Mouse (Mus musculus): ENCODE measurements around the gene Atp6v1g2. TPM values are rescaled to one million over a fixed set of nuclear protein-coding genes. Genes with fewer than 3 reads are reported as not detected.
"Not testable (repeated sequence)": the region's sequence is repeated elsewhere in the genome, so short reads cannot be mapped to it uniquely, and the experiment has no call there.

Atp6v1g2 gene
- total and polyA plus RNA-seq, 3 experiments: 5.6 to 7.2 (median 5.7) TPM

DNA sequence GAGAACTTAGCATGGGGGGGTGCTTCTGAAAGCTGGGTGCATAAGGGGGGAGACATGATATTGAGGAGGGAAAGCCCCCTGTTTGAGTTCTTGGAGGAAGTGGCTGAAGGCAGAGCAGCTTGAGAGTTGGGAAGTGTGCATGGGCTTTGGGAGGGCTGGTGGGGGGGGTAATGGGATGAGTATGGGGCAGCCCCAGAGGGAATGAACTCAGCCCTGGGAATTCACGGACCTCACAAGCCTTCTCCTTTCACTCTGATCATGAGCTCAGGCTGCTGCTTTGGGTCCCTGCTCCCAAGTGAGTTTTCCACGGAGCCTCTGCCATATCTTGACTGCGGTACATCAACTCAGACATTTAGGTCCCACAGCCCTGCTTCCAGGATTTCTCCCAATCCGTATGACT is 31.0 kb upstream of the Atp6v1g2 start:
- no peak for DNase-seq

DNA sequence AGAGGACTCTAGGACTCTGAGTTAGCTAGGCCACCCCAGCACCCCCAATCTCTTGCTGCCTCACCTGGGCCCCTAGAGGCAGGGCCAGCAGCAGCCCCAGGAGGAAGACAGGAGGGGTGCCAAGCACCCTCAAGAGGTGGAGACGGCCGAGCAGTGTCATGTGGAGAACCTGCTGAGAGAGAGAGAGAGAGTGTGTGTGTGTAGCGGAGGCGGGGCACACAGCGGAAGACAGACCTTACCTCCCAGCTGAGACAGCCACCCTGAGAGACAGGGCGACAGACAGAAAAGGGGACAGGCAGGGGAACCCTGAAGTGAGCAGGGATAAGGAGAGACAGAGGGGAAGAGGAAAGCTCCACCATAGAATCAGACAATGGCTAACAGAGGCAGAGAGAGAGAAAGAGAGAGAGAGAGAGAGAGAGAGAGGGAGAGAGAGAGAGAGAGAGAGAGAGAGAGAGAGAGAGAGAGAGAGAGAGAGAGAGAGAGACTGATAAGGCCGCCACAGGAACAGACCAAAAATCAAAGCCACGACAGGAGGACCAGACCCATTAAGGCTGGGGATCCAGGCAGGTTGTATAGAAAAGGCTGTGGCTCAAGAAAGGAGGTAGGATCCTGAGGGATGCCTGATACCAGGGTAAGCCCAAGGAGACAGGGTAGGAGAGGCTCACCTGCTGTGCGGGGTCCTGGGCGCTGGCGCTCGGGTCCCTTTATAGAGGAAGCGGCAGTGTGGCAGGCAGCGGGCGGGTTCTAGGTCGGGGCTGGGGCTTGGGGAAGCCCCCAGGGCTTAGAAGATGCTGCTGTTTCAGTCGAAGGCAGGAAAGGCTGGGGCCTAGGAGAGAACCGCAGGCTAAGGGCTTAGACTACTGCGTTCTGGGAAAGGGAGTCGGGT is 28.7 kb upstream of the Atp6v1g2 start, which contains the start of gene Lta:
TSS of gene Lta (minus strand) at position 858 of the 886 bp plus-strand sequence.
- DNase-seq: no peak

DNA sequence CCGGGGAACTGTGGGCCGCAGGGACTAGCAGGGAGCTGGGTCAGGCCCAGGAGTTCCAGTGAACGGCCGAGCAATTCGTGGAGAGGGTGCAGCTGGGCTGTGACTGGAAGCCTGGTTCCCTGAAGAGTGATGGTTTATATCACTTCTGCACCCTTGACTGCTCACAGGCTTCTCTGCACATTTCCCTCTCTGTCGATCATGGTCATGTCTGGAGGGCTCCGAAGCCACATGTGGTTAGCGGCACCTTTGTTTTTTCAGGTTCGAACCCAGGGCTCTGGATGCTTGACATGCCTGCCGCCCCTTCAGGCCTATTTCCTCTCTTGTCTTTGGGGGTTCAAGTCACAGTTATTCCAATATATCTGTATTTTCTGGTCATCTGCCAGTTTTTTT is 28.1 kb upstream of the Atp6v1g2 start:
- DNase-seq: no peak

DNA sequence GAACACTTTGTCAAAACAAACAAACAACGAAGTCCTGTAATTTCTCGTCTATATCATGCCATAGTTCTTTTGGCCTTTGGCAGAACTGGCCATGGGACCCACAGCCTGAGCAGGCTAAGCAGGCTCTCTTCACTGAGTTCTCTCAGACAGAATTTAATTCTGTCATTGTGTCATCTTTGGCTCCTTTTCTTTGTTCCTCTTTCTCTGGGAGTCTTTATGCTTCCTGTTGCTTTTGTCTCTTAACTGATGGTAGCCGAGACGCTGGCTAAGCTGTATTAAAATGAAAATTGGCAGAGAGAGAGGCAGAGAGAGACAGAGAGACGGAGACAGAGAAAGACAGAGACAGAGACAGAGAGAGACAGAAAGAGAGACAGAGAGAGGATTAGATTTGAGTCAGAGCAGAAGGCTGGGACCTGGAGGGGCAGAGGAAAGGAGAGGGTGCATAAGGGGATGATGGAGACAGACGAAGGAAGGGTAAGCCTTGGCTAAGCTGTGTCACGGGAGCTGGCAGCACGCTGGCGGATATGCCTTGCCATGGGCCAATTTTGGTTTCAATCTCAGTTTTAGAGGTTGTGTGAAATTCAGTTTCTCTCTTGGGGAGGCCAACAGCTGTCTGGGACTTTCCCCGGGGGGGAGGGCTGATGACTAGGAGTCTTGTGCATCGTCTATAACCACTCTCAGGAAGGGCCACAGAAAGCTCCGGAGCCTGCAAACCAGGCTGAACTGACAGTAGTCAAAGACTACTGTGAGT is 23.5 kb upstream of the Atp6v1g2 start:
- DNase-seq: no peak

DNA sequence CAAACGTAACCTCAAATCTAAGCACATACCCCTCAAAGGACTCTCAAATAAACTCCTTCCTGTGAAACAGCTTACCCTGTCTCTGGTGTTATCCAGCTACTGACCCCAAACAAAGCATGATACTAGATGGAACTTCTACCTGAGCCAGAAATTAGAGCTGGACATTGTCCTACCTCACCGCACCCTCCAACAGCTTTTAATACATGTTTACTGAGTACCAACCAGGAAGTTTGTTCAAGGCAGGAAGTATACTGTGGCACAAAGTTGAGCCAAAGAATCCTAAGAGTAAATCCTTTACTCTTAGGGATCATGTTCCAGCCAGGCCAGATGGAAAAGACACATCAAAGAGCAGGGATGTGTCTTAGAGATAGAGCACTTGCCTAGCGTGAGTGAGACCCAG is 22.9 kb upstream of the Atp6v1g2 start:
- no peak for DNase-seq

DNA sequence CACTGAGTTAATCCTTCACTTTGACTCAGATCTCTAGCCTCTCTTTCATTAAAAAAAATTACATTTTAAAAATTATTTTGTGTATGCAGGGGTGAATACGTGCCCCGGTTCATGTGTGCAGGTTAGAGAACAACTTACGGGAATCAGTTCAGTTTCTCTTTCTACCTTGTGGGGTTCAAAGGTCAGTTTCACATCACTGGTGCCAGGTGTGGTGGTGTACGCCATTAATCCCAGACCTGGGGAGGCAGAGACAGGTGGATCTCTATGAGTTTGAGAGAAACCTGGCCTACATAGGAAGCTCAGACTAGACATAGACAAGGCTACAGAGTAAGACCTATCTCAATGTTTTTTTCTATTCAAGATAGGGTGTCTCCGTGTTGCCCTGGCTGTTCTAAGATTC is 20.4 kb upstream of the Atp6v1g2 start:
- DNase-seq: no peak

DNA sequence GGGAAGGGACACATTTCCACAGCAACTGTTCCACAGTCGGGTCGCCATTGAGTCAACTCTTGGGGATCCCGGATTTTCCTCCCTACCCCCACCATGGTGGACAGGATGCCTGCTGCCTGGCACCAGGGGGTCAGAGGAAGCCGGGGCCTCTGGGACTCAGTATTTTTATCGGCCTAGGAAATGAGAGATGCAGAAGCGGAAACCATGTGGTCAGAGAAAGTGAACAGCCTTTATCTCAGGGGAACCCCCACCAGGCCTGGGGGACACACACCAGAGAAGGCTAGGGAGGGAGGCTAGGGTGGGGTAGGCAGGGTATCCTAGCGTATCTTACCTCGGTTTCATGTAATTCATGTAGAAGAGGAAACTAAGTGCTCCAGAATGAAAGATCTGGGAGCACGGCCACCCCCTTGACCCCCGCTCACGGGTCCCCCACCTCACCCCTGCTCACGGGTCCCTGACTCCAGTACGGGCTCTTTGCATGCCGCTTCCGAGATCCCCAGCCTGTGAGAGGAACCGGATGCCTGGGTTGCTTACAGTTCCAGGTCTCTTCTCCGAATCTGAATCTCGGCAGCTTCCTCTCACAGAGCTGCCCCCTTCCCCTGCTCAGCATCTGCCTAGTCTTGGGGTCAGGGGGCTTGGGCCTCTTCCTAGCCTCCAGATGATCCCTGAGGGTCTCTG is 14.8 kb upstream of the Atp6v1g2 start:
- peak; percentile 57 for DNase-seq

DNA sequence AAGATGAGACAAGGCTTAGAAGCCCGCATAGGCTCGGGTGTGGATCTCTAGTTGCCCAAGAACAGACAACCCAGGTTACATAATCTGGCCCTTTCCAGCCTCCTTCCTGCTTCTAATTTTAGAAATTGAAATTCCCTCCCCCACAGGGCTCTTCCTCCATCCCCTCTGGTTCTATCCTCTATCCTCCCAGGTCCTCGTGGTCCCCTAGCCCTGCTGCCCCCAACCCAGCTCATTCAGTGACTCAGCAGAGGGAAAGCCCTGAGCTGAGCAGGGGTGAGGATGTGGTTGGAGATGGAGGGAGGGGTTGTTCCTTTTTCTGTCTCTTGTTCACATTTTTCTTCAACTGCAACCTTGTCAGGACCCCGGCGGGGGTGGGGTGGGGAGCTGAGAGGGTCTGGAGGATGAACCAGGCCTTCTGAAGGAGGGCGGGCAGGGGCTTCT is 13.8 kb upstream of the Atp6v1g2 start:
- DNase-seq: no peak

DNA sequence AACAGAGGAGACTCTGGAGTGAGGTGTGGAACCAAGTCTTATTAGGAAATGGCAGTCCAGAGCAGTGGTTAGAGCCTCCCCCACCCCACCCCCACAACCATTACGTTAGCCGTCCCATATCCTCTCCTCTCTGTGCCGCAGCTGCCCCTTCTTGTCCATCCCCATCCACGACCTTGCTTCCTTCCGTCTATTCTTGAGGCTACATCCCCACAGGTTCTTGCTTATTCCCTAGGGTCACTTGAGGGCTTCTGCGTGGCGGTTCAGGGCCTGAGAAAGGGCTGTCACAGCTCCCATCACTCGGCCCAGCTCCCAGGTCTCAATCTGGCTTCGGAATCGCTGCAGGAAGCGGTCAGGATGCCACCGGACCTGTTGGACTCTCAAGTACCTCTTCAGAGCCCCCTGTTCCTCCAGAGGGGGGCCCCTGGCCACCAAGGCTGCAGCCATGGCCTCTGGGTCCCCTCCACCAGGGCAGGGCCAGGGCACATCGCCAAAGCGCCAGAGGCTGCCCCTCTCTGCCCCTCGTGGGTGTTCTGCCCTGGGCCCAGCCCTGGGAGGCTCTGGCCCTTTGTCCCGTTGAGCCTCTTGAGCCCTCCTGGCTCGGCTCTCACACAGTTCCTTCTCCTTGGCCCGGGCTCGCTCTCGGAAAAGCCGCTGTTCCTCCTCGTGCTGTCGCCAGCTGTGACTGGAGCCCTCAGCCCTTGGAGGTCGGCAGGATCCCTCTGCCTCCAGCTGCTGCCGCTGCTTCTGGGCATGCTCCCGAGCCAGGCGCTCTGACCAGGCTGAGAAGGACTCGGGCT is 13.1 kb upstream of the Atp6v1g2 start, which contains the start of gene Gm16181:
TSS of gene Gm16181 (plus strand) at position 679 of the 797 bp plus-strand sequence.
- DNase-seq: no peak

DNA sequence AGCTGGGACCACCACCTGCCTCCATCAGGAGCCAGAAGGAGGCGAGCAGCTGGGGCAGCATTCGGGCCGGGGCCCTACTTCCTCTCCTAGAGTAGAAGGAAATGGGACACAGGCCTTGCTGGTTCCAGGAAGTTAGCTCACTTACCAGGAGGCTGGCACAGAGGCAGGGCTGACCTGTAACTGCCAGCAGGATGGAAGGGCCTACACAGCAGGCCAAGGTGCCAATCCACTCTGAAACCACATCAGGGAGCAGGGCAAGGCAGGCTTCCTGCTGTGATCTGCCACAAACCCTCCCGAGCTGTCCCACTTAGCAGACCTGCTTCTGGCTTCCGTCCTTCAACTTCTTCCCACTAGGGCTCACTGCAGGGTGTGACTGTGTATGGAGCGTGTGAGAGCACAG is 11.2 kb upstream of the Atp6v1g2 start:
- peak; percentile 29 for DNase-seq

DNA sequence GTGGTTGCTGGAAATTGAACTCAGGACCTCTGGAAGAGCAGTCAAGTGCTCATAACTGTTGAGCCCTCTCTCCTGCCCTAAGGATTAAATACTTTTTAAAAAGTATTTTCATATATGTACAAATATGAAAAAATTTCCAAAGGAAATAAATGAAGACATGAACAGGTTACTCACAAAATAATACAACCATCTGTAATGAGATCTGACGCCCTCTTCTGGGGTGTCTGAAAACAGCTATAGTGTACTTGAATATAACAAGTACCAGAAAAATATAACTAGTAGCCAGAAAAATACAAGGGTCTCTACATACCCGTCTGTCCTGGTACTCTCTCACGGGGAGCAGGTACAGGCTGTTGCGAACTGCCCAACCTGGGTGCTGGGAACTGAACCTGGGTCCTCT is 8.8 kb upstream of the Atp6v1g2 start:
- no peak for DNase-seq

DNA sequence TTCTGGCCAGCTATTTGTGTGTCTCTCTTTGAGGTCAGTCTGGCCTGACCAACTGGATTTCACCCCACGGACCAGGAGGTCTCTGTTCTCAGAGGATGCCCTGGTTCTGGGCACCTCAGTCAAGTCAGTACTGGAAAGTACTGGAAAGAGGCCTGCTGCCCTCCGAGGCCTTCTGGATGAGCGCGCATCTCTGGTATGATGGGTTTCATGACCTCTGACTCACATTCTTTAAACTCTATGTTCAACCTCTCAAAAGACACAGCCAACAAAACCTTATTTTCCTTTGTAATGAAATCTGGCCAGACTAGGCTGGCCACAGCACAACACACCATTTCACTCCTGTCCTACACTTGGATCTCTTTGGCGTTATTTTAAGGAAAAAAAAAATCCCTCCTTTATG is 8.0 kb upstream of the Atp6v1g2 start:
- peak; percentile 29 for DNase-seq

DNA sequence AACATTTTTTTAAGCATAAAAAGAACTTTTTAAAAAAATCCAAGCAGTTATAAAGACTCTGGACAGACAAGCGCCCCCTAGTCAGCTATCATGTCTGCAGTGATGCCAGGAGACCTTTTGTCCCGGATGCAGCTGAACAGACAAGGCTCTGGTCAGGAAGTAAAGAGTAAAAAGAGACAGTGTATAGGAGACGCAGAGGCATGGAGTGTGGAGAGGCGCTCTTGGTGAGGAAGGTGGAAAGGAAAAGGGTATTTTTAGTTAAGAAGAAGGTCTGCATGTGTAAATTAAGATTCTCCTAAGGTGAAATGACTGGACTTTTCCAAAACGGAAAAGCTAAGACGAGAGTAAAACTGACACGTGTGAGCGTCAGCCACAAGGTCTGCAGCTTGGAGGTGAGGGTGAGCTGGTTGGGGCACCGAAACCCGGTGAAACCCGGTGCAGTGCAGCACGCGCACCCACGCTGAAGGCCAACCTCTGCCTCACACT is 6.9 kb upstream of the Atp6v1g2 start:
- no peak for DNase-seq

DNA sequence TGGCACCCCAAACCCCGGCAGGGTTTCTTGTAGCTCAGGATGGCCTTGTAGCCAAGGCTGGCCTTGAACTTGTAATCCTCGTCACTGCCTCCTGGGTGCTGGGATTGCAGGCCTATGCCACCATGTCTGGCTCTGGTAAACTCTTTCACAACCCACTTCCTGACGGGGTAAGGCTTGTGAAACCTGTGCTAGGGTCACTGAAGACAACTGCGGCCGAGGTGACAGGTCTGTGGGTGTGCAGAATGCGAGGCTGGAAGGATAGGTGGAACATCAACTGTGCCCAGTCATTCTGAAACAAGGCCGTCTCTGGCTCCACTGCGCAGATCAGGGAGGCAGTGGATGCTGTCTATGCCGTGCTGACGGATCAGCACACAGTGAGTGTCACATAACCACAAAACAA is 2.4 kb upstream of the Atp6v1g2 start:
- peak; percentile 61 for DNase-seq

DNA sequence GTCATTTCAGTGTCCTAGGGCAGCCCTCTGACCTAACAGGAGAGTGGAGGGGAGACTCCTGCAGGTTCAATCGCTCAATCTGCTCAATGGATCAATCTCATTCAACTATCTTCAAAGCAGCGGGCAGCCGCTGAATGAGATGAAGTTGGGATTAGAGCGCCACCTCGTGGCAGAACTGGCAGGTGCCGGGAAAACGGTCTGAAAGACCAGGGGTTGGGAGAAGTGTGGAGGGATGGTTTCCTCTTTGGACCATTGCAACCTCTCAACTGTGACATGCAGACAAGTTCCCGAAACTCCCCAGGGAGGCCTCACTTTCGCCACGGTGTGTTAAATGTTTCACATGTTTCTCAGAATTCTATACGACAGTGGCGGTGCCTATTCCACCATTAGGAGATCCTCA is 1.4 kb upstream of the Atp6v1g2 start:
- peak; percentile 86 for DNase-seq

DNA sequence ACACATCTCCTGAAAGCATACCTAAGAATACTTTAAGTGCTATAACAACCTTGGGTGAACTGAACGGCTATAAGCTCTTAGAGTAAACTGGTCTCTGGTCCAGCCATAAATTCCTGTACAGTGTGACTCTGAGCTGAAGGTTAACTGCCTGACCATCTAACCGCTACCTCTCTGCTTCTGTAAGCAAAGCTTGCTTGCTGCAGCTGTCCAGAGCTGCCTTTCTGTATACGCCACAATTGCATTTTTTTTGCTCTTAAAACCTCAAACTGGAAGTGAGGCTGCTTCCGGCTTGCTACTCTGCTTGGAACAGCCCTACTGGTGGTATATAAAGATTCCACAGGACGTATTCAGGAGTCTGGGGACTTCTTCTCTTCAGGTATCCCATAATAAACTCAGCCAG is 801 bp upstream of the Atp6v1g2 start:
- DNase-seq: no peak

DNA sequence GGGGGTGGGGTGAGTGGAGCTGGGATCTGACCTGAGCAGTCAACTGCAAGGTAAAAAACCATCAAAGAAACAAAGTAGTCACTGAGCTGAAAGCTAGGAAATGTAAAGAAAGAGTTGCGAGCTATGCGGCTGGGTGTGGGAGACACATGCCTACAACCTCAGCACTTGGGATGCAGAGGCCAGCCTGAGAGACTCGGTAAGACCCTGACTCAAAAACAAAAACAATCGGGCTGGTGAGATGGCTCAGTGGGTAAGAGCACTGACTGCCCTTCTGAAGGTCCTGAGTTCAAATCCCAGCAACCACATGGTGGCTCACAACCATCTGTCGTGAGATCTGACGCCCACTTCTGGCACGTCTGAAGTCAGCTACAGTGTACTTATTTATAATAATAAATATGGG is 630 bp downstream of the Atp6v1g2 start:
- not testable (repeated sequence) for DNase-seq

DNA sequence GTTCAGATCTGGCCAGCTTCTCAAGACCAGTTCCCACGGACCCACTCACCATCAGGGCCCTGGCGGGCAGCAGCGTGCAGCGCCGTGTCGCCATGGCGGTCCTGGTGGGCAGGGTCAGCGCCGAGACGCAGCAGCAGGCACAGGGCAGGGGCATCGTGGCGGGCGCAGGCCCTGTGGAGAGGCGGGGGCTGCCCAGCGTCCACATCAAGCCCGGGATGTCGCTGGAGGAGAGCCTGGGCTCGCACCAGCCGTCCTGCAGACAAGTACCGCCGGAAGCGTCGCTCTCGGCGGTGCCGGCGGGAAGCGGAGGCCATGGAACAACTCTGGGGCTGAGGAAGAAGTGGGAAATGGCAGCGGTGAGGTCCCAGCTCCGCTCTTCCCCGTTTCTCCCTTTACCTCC is 1.4 kb downstream of the Atp6v1g2 start:
- DNase-seq: peak; percentile 73

DNA sequence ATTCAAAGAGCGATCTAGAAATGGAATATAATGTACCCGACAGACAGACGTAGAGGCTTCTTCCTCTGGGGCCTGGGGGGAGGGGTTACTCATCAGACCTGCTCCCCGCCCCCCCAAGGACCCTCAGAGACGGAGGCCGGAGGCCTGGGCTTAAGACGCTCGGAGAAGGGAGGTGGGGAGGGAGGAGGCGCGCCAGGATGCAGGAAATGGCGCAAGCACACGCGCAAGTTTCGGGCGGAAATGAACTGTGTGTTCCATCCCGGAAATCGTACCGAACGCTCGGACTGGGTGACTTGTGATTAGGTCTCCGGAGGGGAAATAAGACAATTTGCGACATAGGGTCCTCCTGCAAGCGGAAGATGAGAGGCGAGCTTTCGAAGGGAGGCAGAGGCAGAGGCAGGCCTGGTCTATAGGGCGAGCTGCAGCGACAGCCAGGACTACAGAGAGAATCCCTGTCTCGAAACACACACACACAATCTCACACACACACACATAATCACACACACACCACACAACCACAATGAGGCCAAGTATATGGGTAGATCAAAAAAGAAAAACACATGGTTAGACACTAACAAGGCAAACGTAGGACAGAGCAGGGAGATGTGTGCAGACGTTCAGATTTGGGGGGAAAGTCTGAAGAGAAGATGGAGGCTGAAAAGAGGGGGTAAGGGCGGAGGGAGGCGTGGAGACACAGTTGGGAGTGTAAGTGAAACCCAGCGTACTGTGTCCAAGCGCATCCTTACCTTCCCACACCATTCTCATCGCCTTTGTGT is 2.3 kb downstream of the Atp6v1g2 start, which contains the start of gene Nfkbil1:
TSS of gene Nfkbil1 (minus strand) at position 179 of the 776 bp plus-strand sequence.
- peak; percentile 94 for DNase-seq

DNA sequence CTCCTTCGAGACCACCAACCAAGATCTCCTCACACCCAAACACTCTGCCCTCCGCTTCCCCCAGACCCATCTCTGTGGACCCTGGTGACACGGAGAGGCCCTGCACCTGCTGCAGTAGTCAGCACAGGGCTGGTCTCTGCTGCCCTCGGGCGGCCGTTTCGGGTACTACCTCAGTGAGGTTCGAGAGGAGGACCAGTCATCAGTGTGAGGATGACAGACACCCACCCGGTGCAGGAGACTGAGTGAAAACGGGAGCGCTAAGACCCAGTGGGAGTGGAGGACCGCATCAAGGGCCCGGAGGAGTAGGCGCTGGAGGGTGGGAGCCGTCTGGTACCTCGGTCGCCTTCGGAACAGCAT is 2.9 kb downstream of the Atp6v1g2 start:
- peak; percentile 97 for DNase-seq

DNA sequence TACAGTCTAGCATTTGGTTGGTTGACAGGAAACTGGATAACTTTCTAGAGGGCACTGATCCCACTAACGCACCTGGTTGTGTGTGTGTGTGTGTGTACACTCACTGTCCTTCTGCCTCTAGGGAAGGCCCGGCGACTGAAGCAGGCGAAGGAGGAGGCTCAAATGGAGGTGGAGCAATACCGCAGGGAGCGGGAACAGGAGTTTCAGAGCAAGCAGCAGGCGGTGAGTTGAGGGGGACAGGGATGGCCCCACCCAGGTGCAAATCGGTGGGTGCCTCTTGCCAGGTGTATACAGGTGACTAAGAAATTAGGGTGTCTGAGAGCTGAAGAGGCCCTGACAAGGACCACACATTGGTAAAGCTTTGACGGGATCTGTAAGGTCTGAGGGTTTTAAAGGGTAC is 3.5 kb downstream of the Atp6v1g2 start:
- no peak for DNase-seq

Data from adrenal gland, adult 2 months (tissue).